Mouse (Mus musculus) kidney, adult 2 months (tissue): ENCODE results near the gene Zfp423.

Experiments used
- CTCF ChIP-seq: fragments of 200-500 bp; conservative IDR thresholded peaks from 2 replicates; pipeline ENCODE4 v1.5.1; 2011; ENCODE audit warnings: low read depth, mild to moderate bottlenecking, control low read depth, low read length, moderate library complexity, mixed read lengths; ENCODE audit not compliant: insufficient read depth, insufficient read length
- POLR2A ChIP-seq: fragments of 200-500 bp; IDR thresholded peaks from one replicate; pipeline ENCODE4 v1.6.1; 2011; ENCODE audit warnings: low read depth, low read length, control low read depth

GRCm38 (mm10) chr8:87775889-87776288 is 183.5 kb downstream of the Zfp423 start:
- TF ChIP-seq CTCF, result no peak
- TF ChIP-seq POLR2A, result no peak
